Mouse (Mus musculus): ENCODE measurements around the gene Pla2g16. TPM values are rescaled to one million over a fixed set of nuclear protein-coding genes. Genes with fewer than 3 reads are reported as not detected.
A peak's percentile ranks its signal among the peaks of the same experiment; 100 is the strongest.

Gene Pla2g16
- polyA plus RNA-seq, 1 experiment, result 20.7 TPM

- no peak overlapping the region for H3K27ac ChIP-seq (ENCODE audit: insufficient read depth, low read length)
- H3K4me3 ChIP-seq (ENCODE audit: insufficient read depth, low read length), result no peak overlapping the region
- no peak for TF ChIP-seq POLR2A (IDR thresholded peaks at IDR 0.05; ENCODE audit: low read depth, low read length)
- no peaks in the 10 kb centered on the region for H3K4me1 ChIP-seq (ENCODE audit: control insufficient read depth, insufficient read depth, low read length)
Observed at GRCm38 (mm10) chr19:7561456-7561855, 4.2 kb downstream of the Pla2g16 start.

- no peaks in the 10 kb centered on the region for H3K4me1 ChIP-seq (ENCODE audit: control insufficient read depth, insufficient read depth, low read length)
Observed at GRCm38 (mm10) chr19:7562601-7563129, 5.4 kb downstream of the Pla2g16 start.

GRCm38 (mm10) chr19:7563676-7564075 is 6.4 kb downstream of the Pla2g16 start:
- Histone ChIP-seq H3K27ac (ENCODE audit: insufficient read depth, low read length) (no peak overlapping the region), H3K4me1 (ENCODE audit: control insufficient read depth, insufficient read depth, low read length) (0 out of 2 replicates have a peak, but pooled peaks cover under 1% of the 10 kb centered on the region), H3K4me3 (ENCODE audit: insufficient read depth, low read length) (no peak overlapping the region)
- no peak for TF ChIP-seq POLR2A (IDR thresholded peaks at IDR 0.05; ENCODE audit: low read depth, low read length)
- TF ChIP-seq CTCF (IDR thresholded peaks at IDR 0.05; ENCODE audit: borderline replicate concordance, insufficient read depth, low read length), result no peak

More at GRCm38 (mm10) chr19:7562601-7563129, 5.4 kb downstream of the Pla2g16 start:
- Histone ChIP-seq H3K4me3 (ENCODE audit: insufficient read depth, low read length) (no peak overlapping the region), H3K27ac (ENCODE audit: insufficient read depth, low read length) (no peak overlapping the region)
- TF ChIP-seq POLR2A (IDR thresholded peaks at IDR 0.05; ENCODE audit: low read depth, low read length) (no peak), CTCF (IDR thresholded peaks at IDR 0.05; ENCODE audit: borderline replicate concordance, insufficient read depth, low read length) (no peak)

- TF ChIP-seq POLR2A (IDR thresholded peaks at IDR 0.05; ENCODE audit: low read depth, low read length) (no peak), CTCF (IDR thresholded peaks at IDR 0.05; ENCODE audit: borderline replicate concordance, insufficient read depth, low read length) (no peak)
Observed at GRCm38 (mm10) chr19:7564457-7564856, 7.2 kb downstream of the Pla2g16 start.

GRCm38 (mm10) chr19:7566826-7567225 is 9.6 kb downstream of the Pla2g16 start:
- peaks cover 6% of the 10 kb centered on the region for H3K4me1 ChIP-seq (ENCODE audit: control insufficient read depth, insufficient read depth, low read length)
- no peak overlapping the region for H3K4me3 ChIP-seq (ENCODE audit: insufficient read depth, low read length)
- TF ChIP-seq POLR2A (IDR thresholded peaks at IDR 0.05; ENCODE audit: low read depth, low read length) (no peak), CTCF (IDR thresholded peaks at IDR 0.05; ENCODE audit: borderline replicate concordance, insufficient read depth, low read length) (no peak)
- no peak overlapping the region for H3K27ac ChIP-seq (ENCODE audit: insufficient read depth, low read length)

More at GRCm38 (mm10) chr19:7564457-7564856, 7.2 kb downstream of the Pla2g16 start:
- no peak overlapping the region for H3K4me3 ChIP-seq (ENCODE audit: insufficient read depth, low read length)
- H3K4me1 ChIP-seq (ENCODE audit: control insufficient read depth, insufficient read depth, low read length), result 0 out of 2 replicates have a peak, but pooled peaks cover 3% of the 10 kb centered on the region
- no peak overlapping the region for H3K27ac ChIP-seq (ENCODE audit: insufficient read depth, low read length)

GRCm38 (mm10) chr19:7568364-7568763 is 11.1 kb downstream of the Pla2g16 start:
- H3K4me1 ChIP-seq (ENCODE audit: control insufficient read depth, insufficient read depth, low read length), result peaks cover 6% of the 10 kb centered on the region
- H3K4me3 ChIP-seq (ENCODE audit: insufficient read depth, low read length), result no peak overlapping the region
- peak overlapping the region; percentile 69; the same call in 1 of the 2 replicates for H3K27ac ChIP-seq (ENCODE audit: insufficient read depth, low read length)
- TF ChIP-seq POLR2A (IDR thresholded peaks at IDR 0.05; ENCODE audit: low read depth, low read length) (no peak), CTCF (IDR thresholded peaks at IDR 0.05; ENCODE audit: borderline replicate concordance, insufficient read depth, low read length) (no peak)

- no peak overlapping the region for H3K4me3 ChIP-seq (ENCODE audit: insufficient read depth, low read length)
- H3K4me1 ChIP-seq (ENCODE audit: control insufficient read depth, insufficient read depth, low read length), result peaks cover 6% of the 10 kb centered on the region
- TF ChIP-seq CTCF (IDR thresholded peaks at IDR 0.05; ENCODE audit: borderline replicate concordance, insufficient read depth, low read length) (no peak), POLR2A (IDR thresholded peaks at IDR 0.05; ENCODE audit: low read depth, low read length) (no peak)
- H3K27ac ChIP-seq (ENCODE audit: insufficient read depth, low read length), result peak overlapping the region; percentile 95
Observed at GRCm38 (mm10) chr19:7569650-7570049, 12.4 kb downstream of the Pla2g16 start.

- TF ChIP-seq CTCF (IDR thresholded peaks at IDR 0.05; ENCODE audit: borderline replicate concordance, insufficient read depth, low read length), result no peak
- TF ChIP-seq POLR2A (IDR thresholded peaks at IDR 0.05; ENCODE audit: low read depth, low read length), result no peak
- H3K4me3 ChIP-seq (ENCODE audit: insufficient read depth, low read length), result no peak overlapping the region
- H3K4me1 ChIP-seq (ENCODE audit: control insufficient read depth, insufficient read depth, low read length), result no peaks in the 10 kb centered on the region
- H3K27ac ChIP-seq (ENCODE audit: insufficient read depth, low read length), result no peak overlapping the region
Observed at GRCm38 (mm10) chr19:7576180-7576579, 18.9 kb downstream of the Pla2g16 start.

GRCm38 (mm10) chr19:7577710-7578109 is 20.5 kb downstream of the Pla2g16 start:
- Histone ChIP-seq H3K27ac (ENCODE audit: insufficient read depth, low read length) (no peak overlapping the region), H3K4me1 (ENCODE audit: control insufficient read depth, insufficient read depth, low read length) (no peaks in the 10 kb centered on the region), H3K4me3 (ENCODE audit: insufficient read depth, low read length) (no peak overlapping the region)
- TF ChIP-seq CTCF (IDR thresholded peaks at IDR 0.05; ENCODE audit: borderline replicate concordance, insufficient read depth, low read length), result no peak
- no peak for TF ChIP-seq POLR2A (IDR thresholded peaks at IDR 0.05; ENCODE audit: low read depth, low read length)

GRCm38 (mm10) chr19:7581042-7581441 is 23.8 kb downstream of the Pla2g16 start:
- TF ChIP-seq POLR2A (IDR thresholded peaks at IDR 0.05; ENCODE audit: low read depth, low read length) (no peak), CTCF (IDR thresholded peaks at IDR 0.05; ENCODE audit: borderline replicate concordance, insufficient read depth, low read length) (no peak)
- Histone ChIP-seq H3K27ac (ENCODE audit: insufficient read depth, low read length) (no peak overlapping the region), H3K4me3 (ENCODE audit: insufficient read depth, low read length) (no peak overlapping the region), H3K4me1 (ENCODE audit: control insufficient read depth, insufficient read depth, low read length) (no peaks in the 10 kb centered on the region)
